Mouse (Mus musculus) heart, embryonic 11.5 days (tissue): ENCODE measurements at regions not wholly inside any gene's neighbourhood (a gene's known extent, or its start where the extent isn't known, plus 50 kb on each side); places are given as distances from the start of the nearest gene placed in this dataset.

Source experiments
- ATAC-seq: fragments of 200-750 bp; cut with Nextera tagmentation; replicated peaks from 2 replicates; pipeline ENCODE4 v1.8.0; 2017; ENCODE audit warnings: moderate library complexity; ENCODE audit not compliant: insufficient number of reproducible peaks, low FRiP score, low TSS enrichment
- H3K27ac ChIP-seq: fragments of 300-500 bp; sonication (generic); 2 replicates; pipeline ENCODE4 v1.5.1; 2014; ENCODE audit warnings: mild to moderate bottlenecking, low read depth, low read length
- H3K27me3 ChIP-seq: fragments of 300-500 bp; sonication (generic); 2 replicates; pipeline ENCODE4 v1.6.1; 2014; ENCODE audit warnings: mild to moderate bottlenecking, low read length, mixed read lengths; ENCODE audit not compliant: control insufficient read depth, insufficient read depth
- H3K36me3 ChIP-seq: fragments of 300-500 bp; sonication (generic); 2 replicates; pipeline ENCODE4 v1.6.1; 2014; ENCODE audit warnings: mild to moderate bottlenecking, low read length, moderate library complexity, mixed read lengths; ENCODE audit not compliant: control insufficient read depth, insufficient read depth
- H3K4me1 ChIP-seq: fragments of 300-500 bp; sonication (generic); 2 replicates; pipeline ENCODE4 v1.6.1; 2014; ENCODE audit warnings: low read length; ENCODE audit not compliant: control insufficient read depth, insufficient read depth
- H3K4me2 ChIP-seq: fragments of 300-500 bp; sonication (generic); 2 replicates; pipeline ENCODE4 v1.6.1; 2014; ENCODE audit warnings: mild to moderate bottlenecking, moderate library complexity
- H3K4me3 ChIP-seq: fragments of 300-500 bp; sonication (generic); 2 replicates; pipeline ENCODE4 v1.5.1; 2014; ENCODE audit warnings: low read depth, low read length
- H3K9ac ChIP-seq: fragments of 300-500 bp; sonication (generic); 2 replicates; pipeline ENCODE4 v1.6.1; 2014; ENCODE audit warnings: mild to moderate bottlenecking, low read depth, low read length, moderate library complexity
- H3K9me3 ChIP-seq: fragments of 300-500 bp; sonication (generic); replicated peaks from 2 replicates; pipeline ENCODE4 v1.6.1; 2016; ENCODE audit warnings: low read length; ENCODE audit not compliant: control insufficient read depth
- WGBS: fragments of 180-500 bp; shearing (Covaris S2); extraction: QIAGEN DNeasy Blood & Tissue Kit; methylation state at CpG from one replicate; pipeline ENCODE4 v1.1.7; 2014; ENCODE audit not compliant: insufficient replicate concordance; 5-methylcytosine and 5-hydroxymethylcytosine counted together

- Histone ChIP-seq H3K9me3 (no peaks in the 10 kb centered on the region), H3K27me3 (no peaks in the 10 kb centered on the region), H3K4me3 (no peak overlapping the region), H3K36me3 (no peaks in the 10 kb centered on the region), H3K4me1 (no peaks in the 10 kb centered on the region), H3K27ac (no peak overlapping the region), H3K9ac (no peak overlapping the region), H3K4me2 (no peak overlapping the region)
- no peak for ATAC-seq
- 67% methylated on average over 2 of the region's 2 CpGs for WGBS
Measured at GRCm38 (mm10) chr9:91610401-91610800, 244.8 kb upstream of the Zic1 start.

GRCm38 (mm10) chr9:91609457-91610166, 244.0 kb upstream of the Zic1 start:
- ATAC-seq = no peak
- H3K36me3 ChIP-seq = no peaks in the 10 kb centered on the region
- no peak overlapping the region for H3K27ac ChIP-seq
- no peak overlapping the region for H3K4me3 ChIP-seq
- H3K4me2 ChIP-seq = no peak overlapping the region
- WGBS = 59% methylated on average over 10 of the region's 10 CpGs
- H3K4me1 ChIP-seq = no peaks in the 10 kb centered on the region
- no peaks in the 10 kb centered on the region for H3K9me3 ChIP-seq
- H3K9ac ChIP-seq = no peak overlapping the region
- no peaks in the 10 kb centered on the region for H3K27me3 ChIP-seq

GRCm38 (mm10) chr9:91601740-91602139, 236.1 kb upstream of the Zic1 start:
- no peak for ATAC-seq
- H3K9me3 ChIP-seq = no peaks in the 10 kb centered on the region
- H3K9ac ChIP-seq = no peak overlapping the region
- H3K36me3 ChIP-seq = no peaks in the 10 kb centered on the region
- no peaks in the 10 kb centered on the region for H3K27me3 ChIP-seq
- no peaks in the 10 kb centered on the region for H3K4me1 ChIP-seq
- 71% methylated on average over 6 of the region's 6 CpGs for WGBS
- H3K4me3 ChIP-seq = no peak overlapping the region
- H3K4me2 ChIP-seq = no peak overlapping the region
- H3K27ac ChIP-seq = no peak overlapping the region

GRCm38 (mm10) chr9:91591915-91592314, 226.3 kb upstream of the Zic1 start:
- no peak for ATAC-seq
- H3K27ac ChIP-seq = no peak overlapping the region
- H3K4me2 ChIP-seq = no peak overlapping the region
- no peak overlapping the region for H3K4me3 ChIP-seq
- no peaks in the 10 kb centered on the region for H3K27me3 ChIP-seq
- no peaks in the 10 kb centered on the region for H3K36me3 ChIP-seq
- 60% methylated on average over 4 of the region's 4 CpGs for WGBS
- H3K9me3 ChIP-seq = no peaks in the 10 kb centered on the region
- H3K9ac ChIP-seq = no peak overlapping the region
- H3K4me1 ChIP-seq = no peaks in the 10 kb centered on the region

- Histone ChIP-seq H3K4me1 (no peaks in the 10 kb centered on the region), H3K4me3 (no peak overlapping the region), H3K27ac (no peak overlapping the region), H3K4me2 (no peak overlapping the region), H3K27me3 (no peaks in the 10 kb centered on the region), H3K36me3 (no peaks in the 10 kb centered on the region), H3K9me3 (no peaks in the 10 kb centered on the region), H3K9ac (no peak overlapping the region)
- ATAC-seq = no peak
- 84% methylated on average over 6 of the region's 6 CpGs for WGBS
Measured at GRCm38 (mm10) chr9:91588756-91589155, 223.1 kb upstream of the Zic1 start.

GRCm38 (mm10) chr9:91587861-91588260, 222.3 kb upstream of the Zic1 start:
- no peak overlapping the region for H3K27ac ChIP-seq
- WGBS = 61% methylated on average over 5 of the region's 5 CpGs
- H3K9me3 ChIP-seq = no peaks in the 10 kb centered on the region
- H3K27me3 ChIP-seq = no peaks in the 10 kb centered on the region
- H3K9ac ChIP-seq = no peak overlapping the region
- no peaks in the 10 kb centered on the region for H3K36me3 ChIP-seq
- H3K4me1 ChIP-seq = no peaks in the 10 kb centered on the region
- H3K4me3 ChIP-seq = no peak overlapping the region
- ATAC-seq = no peak
- H3K4me2 ChIP-seq = no peak overlapping the region

- no peak for ATAC-seq
- no peaks in the 10 kb centered on the region for H3K4me1 ChIP-seq
- no peaks in the 10 kb centered on the region for H3K36me3 ChIP-seq
- no peak overlapping the region for H3K27ac ChIP-seq
- 86% methylated on average over 7 of the region's 7 CpGs for WGBS
- H3K4me2 ChIP-seq = no peak overlapping the region
- H3K4me3 ChIP-seq = no peak overlapping the region
- H3K9ac ChIP-seq = no peak overlapping the region
- H3K27me3 ChIP-seq = no peaks in the 10 kb centered on the region
- no peaks in the 10 kb centered on the region for H3K9me3 ChIP-seq
Measured at GRCm38 (mm10) chr9:91587271-91587670, 221.7 kb upstream of the Zic1 start.

- H3K9ac ChIP-seq = no peak overlapping the region
- no peaks in the 10 kb centered on the region for H3K4me1 ChIP-seq
- H3K4me2 ChIP-seq = no peak overlapping the region
- no peak overlapping the region for H3K4me3 ChIP-seq
- H3K36me3 ChIP-seq = no peaks in the 10 kb centered on the region
- WGBS = 80% methylated on average over 5 of the region's 5 CpGs
- no peaks in the 10 kb centered on the region for H3K9me3 ChIP-seq
- no peak for ATAC-seq
- H3K27ac ChIP-seq = no peak overlapping the region
- H3K27me3 ChIP-seq = no peaks in the 10 kb centered on the region
Measured at GRCm38 (mm10) chr9:91586635-91587034, 221.0 kb upstream of the Zic1 start.

GRCm38 (mm10) chr9:91574156-91574555, 208.5 kb upstream of the Zic1 start:
- Histone ChIP-seq H3K9ac (no peak overlapping the region), H3K27me3 (no peaks in the 10 kb centered on the region), H3K4me2 (no peak overlapping the region), H3K4me1 (no peaks in the 10 kb centered on the region), H3K4me3 (no peak overlapping the region), H3K9me3 (no peaks in the 10 kb centered on the region), H3K36me3 (no peaks in the 10 kb centered on the region), H3K27ac (no peak overlapping the region)
- no peak for ATAC-seq
